Mouse (Mus musculus) forelimb bud, embryonic 11.5 days (tissue): ENCODE results near the gene Hdgfl2.
"Not testable (repeated sequence)": the region's sequence is repeated elsewhere in the genome, so short reads cannot be mapped to it uniquely, and the experiment has no call there.

Source experiments
- DNase-seq: peaks from one replicate; pipeline ENCODE4 v3.0.0-alpha.2; 2012; ENCODE audit warnings: low read depth, low spot score

Hdgfl2 gene

GRCm38 (mm10) chr17:56103465-56104285 lies 24.2 kb downstream of the Hdgfl2 start:
- no peak for DNase-seq

DNA sequence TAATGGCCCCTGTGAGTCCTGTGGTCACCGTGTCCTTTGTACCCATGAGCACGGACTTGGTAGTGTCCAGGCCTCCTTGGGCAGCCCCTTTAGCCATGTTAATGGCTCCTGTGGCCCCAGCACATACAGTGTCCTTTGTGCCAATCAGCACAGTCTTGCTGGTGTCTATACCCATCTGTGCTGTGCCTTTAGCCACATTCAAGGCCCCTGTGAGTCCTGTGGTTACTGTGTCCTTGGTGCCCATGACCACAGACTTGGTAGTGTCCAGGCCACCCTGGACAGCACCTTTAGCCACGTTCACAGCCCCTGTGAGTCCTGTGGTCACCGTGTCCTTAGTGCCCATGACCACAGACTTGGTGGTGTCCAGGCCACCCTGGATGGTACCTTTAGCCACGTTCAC lies 25.4 kb downstream of the Hdgfl2 start:
- DNase-seq: not testable (repeated sequence)

DNA sequence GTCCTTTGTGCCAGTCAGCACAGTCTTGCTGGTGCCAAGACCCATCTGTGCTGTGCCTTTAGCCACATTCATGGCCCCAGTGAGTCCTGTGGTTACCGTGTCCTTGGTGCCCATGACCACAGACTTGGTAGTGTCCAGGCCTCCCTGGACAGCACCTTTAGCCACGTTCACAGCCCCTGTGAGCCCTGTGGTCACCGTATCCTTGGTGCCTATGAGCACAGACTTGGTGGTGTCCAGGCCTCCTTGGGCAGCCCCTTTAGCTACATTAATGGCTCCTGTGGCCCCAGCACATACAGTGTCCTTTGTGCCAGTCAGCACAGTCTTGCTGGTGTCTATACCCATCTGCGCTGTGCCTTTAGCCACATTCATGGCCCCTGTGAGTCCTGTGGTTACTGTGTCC lies 27.0 kb downstream of the Hdgfl2 start:
- not testable (repeated sequence) for DNase-seq

GRCm38 (mm10) chr17:56106981-56107380 lies 27.5 kb downstream of the Hdgfl2 start:
- no peak for DNase-seq

- DNase-seq: no peak
These were observed 28.3 kb downstream of the Hdgfl2 start for GRCm38 (mm10) chr17:56107736-56108135.

- no peak for DNase-seq
These were observed 29.1 kb downstream of the Hdgfl2 start for GRCm38 (mm10) chr17:56108334-56109044.

DNA sequence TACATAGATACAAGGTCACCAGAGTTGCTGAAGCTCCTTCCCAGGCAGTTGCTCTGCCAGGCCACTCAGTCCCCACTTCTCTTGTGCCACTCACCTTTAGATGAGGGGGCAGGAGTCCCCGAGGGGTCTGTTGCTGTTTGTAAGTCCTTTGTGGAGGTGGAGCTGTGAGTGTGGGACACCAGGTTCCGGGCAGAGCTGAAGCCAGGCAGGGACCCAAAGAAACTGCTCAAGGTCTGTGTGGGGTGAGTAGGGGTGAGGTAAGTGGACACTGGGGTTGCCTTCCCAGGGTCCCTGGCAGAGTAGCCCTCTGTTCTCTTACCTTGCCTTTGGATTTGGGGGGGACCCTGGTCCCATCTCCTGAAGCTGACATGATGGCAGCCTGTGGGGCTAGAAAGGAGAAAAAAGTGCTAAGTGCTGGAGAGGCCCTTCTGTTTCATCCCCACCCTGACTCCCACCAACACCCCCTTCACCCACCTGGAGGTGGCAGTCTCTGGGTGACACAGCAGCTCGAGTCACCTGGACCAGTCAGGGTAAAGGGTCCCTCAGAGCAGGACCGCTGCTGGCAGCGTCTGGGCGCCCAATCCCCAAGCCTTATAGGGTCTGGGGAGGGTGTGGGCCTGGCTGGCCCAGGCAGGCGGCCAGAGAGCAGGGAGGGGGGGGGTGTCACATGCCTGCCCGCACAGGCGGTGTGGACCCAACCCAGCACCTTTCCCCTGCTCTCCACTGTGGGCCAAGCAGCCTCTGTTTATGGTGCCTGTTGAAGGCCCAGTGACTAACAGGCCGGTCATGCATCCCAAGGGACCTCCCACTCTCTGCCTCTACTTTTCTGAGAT lies 30.0 kb downstream of the Hdgfl2 start, which contains the start of gene Plin4:
Gene Plin4 (minus strand): TSS at position 585 of the 833 bp plus-strand sequence.
- no peak for DNase-seq

- no peak for DNase-seq
These were observed 31.1 kb downstream of the Hdgfl2 start for GRCm38 (mm10) chr17:56110571-56110970.

- no peak for DNase-seq
These were observed 31.6 kb downstream of the Hdgfl2 start for GRCm38 (mm10) chr17:56111021-56111420.

GRCm38 (mm10) chr17:56111864-56112263 lies 32.4 kb downstream of the Hdgfl2 start:
- DNase-seq: peak; percentile 77

- DNase-seq: no peak
These were observed 33.3 kb downstream of the Hdgfl2 start for GRCm38 (mm10) chr17:56112743-56113142.

- no peak for DNase-seq
These were observed 36.8 kb downstream of the Hdgfl2 start for GRCm38 (mm10) chr17:56116193-56116592.

GRCm38 (mm10) chr17:56117251-56117710 lies 37.8 kb downstream of the Hdgfl2 start, which contains the start of gene Plin5:
Plin5 (minus strand) TSS chr17:56117596.
- DNase-seq: peak; percentile 26

DNA sequence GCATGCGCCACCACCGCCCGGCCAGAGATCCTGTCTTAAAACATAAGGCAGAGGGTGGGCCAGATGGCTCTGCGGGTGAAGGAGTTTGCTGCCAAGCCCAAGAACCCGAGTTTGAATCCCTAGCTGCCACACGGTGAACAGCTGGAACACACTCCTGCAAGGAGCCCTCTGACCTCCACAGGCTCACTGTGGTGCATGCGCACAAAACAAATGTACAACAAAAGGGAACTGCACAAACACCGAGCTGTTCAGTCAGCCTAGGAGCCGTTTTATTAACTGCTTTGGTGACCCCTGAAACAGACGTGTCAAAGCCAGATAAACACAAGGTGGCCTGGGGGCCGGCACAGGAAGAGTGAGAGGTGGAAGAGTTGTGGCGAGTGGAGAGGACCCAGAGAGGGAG lies 40.0 kb downstream of the Hdgfl2 start:
- no peak for DNase-seq

- DNase-seq: no peak
These were observed 40.8 kb downstream of the Hdgfl2 start for GRCm38 (mm10) chr17:56119981-56120880.

DNA sequence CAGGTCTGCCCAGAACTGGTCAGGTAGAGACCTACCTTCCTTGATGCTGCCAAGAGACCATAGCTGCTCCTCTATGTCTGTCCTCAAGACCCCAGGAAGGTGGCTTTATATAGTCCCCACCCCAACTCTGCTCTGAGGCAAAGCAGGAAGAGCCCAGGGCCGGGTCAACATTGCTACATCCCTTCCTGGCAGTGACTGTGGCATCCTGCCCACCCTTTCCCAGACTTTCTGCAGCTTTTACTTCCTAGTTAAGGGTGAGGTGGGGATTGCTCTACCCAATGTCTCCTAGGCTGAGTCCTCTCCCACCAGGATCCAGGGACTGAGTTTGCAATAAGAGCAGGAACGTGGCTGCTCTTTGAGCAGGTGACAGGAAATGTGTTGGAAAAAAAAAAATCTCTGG lies 42.4 kb downstream of the Hdgfl2 start, which contains the start of gene Lrg1:
Gene Lrg1 (minus strand): TSS at position 176 of the 400 bp plus-strand sequence.
- no peak for DNase-seq

GRCm38 (mm10) chr17:56123161-56123560 lies 43.7 kb downstream of the Hdgfl2 start:
- no peak for DNase-seq

DNA sequence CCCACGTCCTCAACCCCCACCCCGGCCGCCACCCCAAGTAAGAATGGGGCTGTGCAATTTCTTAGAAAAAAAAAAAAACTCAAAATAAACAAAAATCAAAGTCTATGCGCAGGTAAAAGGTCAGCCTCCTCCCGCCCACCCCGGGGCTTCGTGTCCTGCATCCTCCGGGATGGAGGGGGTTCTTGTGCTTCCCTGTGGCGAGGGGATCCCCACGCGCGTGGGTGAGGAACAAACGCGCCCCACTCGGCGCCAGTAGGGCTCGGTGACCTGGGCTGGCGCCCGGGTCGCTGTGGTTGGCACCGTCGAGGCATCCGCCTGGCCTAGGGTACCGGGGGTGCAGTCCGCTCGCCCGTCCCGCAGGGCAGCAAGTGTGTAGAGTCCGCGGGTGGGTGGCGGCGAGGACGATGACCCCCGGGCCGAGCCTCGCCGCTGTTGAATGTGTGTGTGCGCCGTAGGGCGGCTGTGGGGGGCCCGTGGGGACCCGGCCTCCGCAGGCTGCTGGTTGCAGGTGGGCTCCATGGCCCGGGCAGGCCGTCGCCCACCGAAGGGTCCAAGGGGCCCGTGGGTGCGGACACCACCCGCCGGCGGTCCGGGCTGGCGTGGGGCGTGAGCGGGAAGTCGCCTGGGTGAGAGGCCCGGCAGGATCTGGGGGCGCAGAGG lies 44.4 kb downstream of the Hdgfl2 start:
- DNase-seq: no peak

GRCm38 (mm10) chr17:56124377-56125275 lies 45.2 kb downstream of the Hdgfl2 start:
- DNase-seq: peak; percentile 71
